Mouse (Mus musculus) erythroblast, embryonic 14.5 days (primary cell): ENCODE data around the gene Rasgrp3.

Experiments used
- GATA1 ChIP-seq: IDR thresholded peaks from 2 replicates; pipeline ENCODE4 v1.6.1; 2012; ENCODE audit warnings: low read length, inconsistent platforms, mixed read lengths
- TAL1 ChIP-seq: IDR thresholded peaks from 3 replicates; pipeline ENCODE4 v1.6.1; 2012; ENCODE audit warnings: low read length, inconsistent platforms, mixed read lengths

GRCm38 (mm10) chr17:75526411-75526810, 90.7 kb downstream of the Rasgrp3 start:
- TF ChIP-seq GATA1 (no peak), TAL1 (no peak)
